Mouse (Mus musculus) ES-E14 (cell line): ENCODE results near the gene Dnah12. TPM values are rescaled to one million over a fixed set of nuclear protein-coding genes. Genes with fewer than 3 reads are reported as not detected.

ENCODE experiments used
- DNase-seq: peaks from one replicate; pipeline ENCODE4 v3.0.0-alpha.2; 2013; ENCODE audit warnings: low read depth, low spot score
- H3K27ac ChIP-seq: 2 replicates; pipeline ENCODE4 v1.5.1; 2012; ENCODE audit warnings: low read depth, mild to moderate bottlenecking, low read length, moderate library complexity, mixed read lengths; ENCODE audit not compliant: poor library complexity, insufficient read depth, severe bottlenecking
- H3K36me3 ChIP-seq: 2 replicates; pipeline ENCODE4 v1.6.1; 2012; ENCODE audit warnings: mild to moderate bottlenecking, low read length, moderate library complexity, mixed read lengths; ENCODE audit not compliant: control insufficient read depth, poor library complexity, insufficient read depth, severe bottlenecking
- H3K4me1 ChIP-seq, 2 experiments: fragments of 150-350 bp in 1 of 2; sonication (generic) in 1 of 2; 2 replicates each; pipeline ENCODE4 v1.6.1; 2012; ENCODE audit warnings: low read length in 2 of 2, mild to moderate bottlenecking in 1 of 2, mixed read lengths in 1 of 2; ENCODE audit not compliant: control insufficient read depth in 2 of 2, insufficient read depth in 2 of 2, poor library complexity in 1 of 2
- H3K4me3 ChIP-seq, 2 experiments: fragments of 150-350 bp in 1 of 2; sonication (generic) in 1 of 2; 2 replicates each; pipeline ENCODE4 v1.5.1; 2012; ENCODE audit warnings: low read length in 2 of 2, low read depth in 1 of 2, mild to moderate bottlenecking in 1 of 2, mixed read lengths in 1 of 2; ENCODE audit not compliant: insufficient read depth in 1 of 2, poor library complexity in 1 of 2, severe bottlenecking in 1 of 2
- H3K9ac ChIP-seq: 2 replicates; pipeline ENCODE4 v1.6.1; 2012; ENCODE audit warnings: low read depth, mild to moderate bottlenecking, low read length, mixed read lengths; ENCODE audit not compliant: poor library complexity, insufficient read depth, severe bottlenecking
- H3K9me3 ChIP-seq: fragments of 150-350 bp; sonication (generic); 2 replicates; pipeline ENCODE4 v1.6.1; 2012; ENCODE audit warnings: low read depth, mild to moderate bottlenecking, low read length; ENCODE audit not compliant: control insufficient read depth, insufficient read depth
- CHD2 ChIP-seq: IDR thresholded peaks from 2 replicates; pipeline ENCODE4 v1.6.1; 2014; ENCODE audit warnings: mild to moderate bottlenecking, low read depth, low read length, inconsistent platforms
- HCFC1 ChIP-seq: IDR thresholded peaks from 2 replicates; pipeline ENCODE4 v1.6.1; 2012; ENCODE audit warnings: low read length, inconsistent platforms, borderline replicate concordance; ENCODE audit not compliant: insufficient read depth
- MAFK ChIP-seq: IDR thresholded peaks from 2 replicates; pipeline ENCODE4 v1.6.1; 2014; ENCODE audit warnings: mild to moderate bottlenecking, low read depth, low read length, inconsistent platforms; ENCODE audit not compliant: insufficient read depth
- ZC3H11A ChIP-seq: IDR thresholded peaks from 2 replicates; pipeline ENCODE4 v1.6.1; 2012; ENCODE audit warnings: low read depth, mild to moderate bottlenecking, inconsistent platforms, low read length, borderline replicate concordance
- ZNF384 ChIP-seq: IDR thresholded peaks from 2 replicates; pipeline ENCODE4 v1.6.1; 2012; ENCODE audit warnings: low read depth, low read length, inconsistent platforms
- in situ Hi-C, 2 experiments: fragments of 600-800 bp; cut with MboI; formaldehyde crosslinking; loops; one replicate each; pipeline ENCODE4 v1.15.1; 2025; ENCODE audit warnings: low sequenced_read_pairs in 2 of 2, inconsistent platforms in 1 of 2; ENCODE audit not compliant: unreplicated experiment in 2 of 2
- total RNA-seq: library from RNA; depleted of rRNA; stranded (reverse); fragments of 300-350 nt; gene quantifications from 2 replicates; pipeline ENCODE4 v1.2.3, GENCODE M21; 2012; rRNA removed

The Dnah12 gene
- total RNA-seq, 1 experiment = 0.13 TPM

GRCm38 (mm10) chr14:26935558-26935957 is 242.5 kb downstream of the Dnah12 start:
- Histone ChIP-seq H3K36me3 (peaks cover 2% of the 10 kb centered on the region; the same call in 1 of the 2 replicates), H3K4me3 (no peak overlapping the region)
- in situ Hi-C loops = no loop called here

More at GRCm38 (mm10) chr14:26935558-26935957, 242.5 kb downstream of the Dnah12 start:
- no peaks in the 10 kb centered on the region for H3K9me3 ChIP-seq
- no peak overlapping the region for H3K27ac ChIP-seq
- H3K4me1 ChIP-seq = no peaks in the 10 kb centered on the region
- DNase-seq = no peak
- TF ChIP-seq MAFK = no peak
- TF ChIP-seq HCFC1 = no peak
- TF ChIP-seq ZC3H11A = no peak
- no peak for TF ChIP-seq ZNF384
- TF ChIP-seq CHD2 = no peak
- no peak overlapping the region for H3K9ac ChIP-seq

Other genes starting within 250 kb of the Dnah12 start
- gene Slmap, start 158.3 kb upstream of the Dnah12 start, total RNA-seq = 45.0 and 45.2 TPM in 2 replicates
- gene Dennd6a, start 119.4 kb upstream of the Dnah12 start, total RNA-seq = 19.9 and 22.4 TPM in 2 replicates
- gene Arf4, start 55.2 kb upstream of the Dnah12 start, total RNA-seq = 51.1 and 80.5 TPM in 2 replicates
- gene Pde12, start 23.4 kb upstream of the Dnah12 start, total RNA-seq = 9.8 and 12.0 TPM in 2 replicates
- 0.54 and 0.63 TPM in 2 replicates for gene Asb14, start 201.3 kb downstream of the Dnah12 start, total RNA-seq